Mouse (Mus musculus): ENCODE data around the gene Gpr37.

Gpr37 gene

GRCm38 (mm10) chr6:25690629-25691028 lies at the start of gene Gpr37:
Gene Gpr37, minus strand, starts transcription at chr6:25690729.
- DNase-seq (ENCODE audit: low read depth, low spot score) = no peak
- Histone ChIP-seq H3K27me3 (ENCODE audit: control insufficient read depth, insufficient read depth, low read length, poor library complexity, severe bottlenecking) (no peaks in the 10 kb centered on the region), H3K36me3 (ENCODE audit: control insufficient read depth, insufficient read depth, low read length, poor library complexity, severe bottlenecking) (no peaks in the 10 kb centered on the region)

GRCm38 (mm10) chr6:25736533-25736932 lies 46.0 kb upstream of the Gpr37 start:
- no peaks in the 10 kb centered on the region for H3K27me3 ChIP-seq (ENCODE audit: control insufficient read depth, insufficient read depth, low read length, poor library complexity, severe bottlenecking)
- DNase-seq (ENCODE audit: low read depth, low spot score) = no peak
- H3K36me3 ChIP-seq (ENCODE audit: control insufficient read depth, insufficient read depth, low read length, poor library complexity, severe bottlenecking) = no peaks in the 10 kb centered on the region

DNA sequence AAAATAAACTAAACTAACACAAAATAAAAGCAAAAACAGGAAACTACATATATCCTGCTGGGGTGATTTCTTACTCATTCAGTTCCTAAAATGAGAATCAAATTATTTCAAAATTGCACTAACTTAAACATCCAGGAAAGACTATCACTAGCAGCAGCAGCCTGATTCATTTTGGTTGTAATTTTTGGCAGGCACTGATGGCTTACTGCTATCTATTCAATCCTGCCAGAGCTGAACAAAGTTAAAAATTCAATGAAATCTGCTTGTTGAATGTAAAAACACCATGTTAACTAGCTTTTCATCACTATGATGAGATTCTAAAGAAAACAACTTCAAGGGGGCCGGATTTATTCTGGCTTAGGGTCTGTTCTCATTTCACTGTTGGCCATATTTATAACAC lies 36.0 kb upstream of the Gpr37 start:
- Histone ChIP-seq H3K27me3 (ENCODE audit: control insufficient read depth, insufficient read depth, low read length, poor library complexity, severe bottlenecking) (no peaks in the 10 kb centered on the region), H3K36me3 (ENCODE audit: control insufficient read depth, insufficient read depth, low read length, poor library complexity, severe bottlenecking) (no peaks in the 10 kb centered on the region)
- no peak for DNase-seq (ENCODE audit: low read depth, low spot score)

GRCm38 (mm10) chr6:25710601-25711000 lies 20.1 kb upstream of the Gpr37 start:
- DNase-seq (ENCODE audit: low read depth, low spot score) = no peak
- H3K36me3 ChIP-seq (ENCODE audit: control insufficient read depth, insufficient read depth, low read length, poor library complexity, severe bottlenecking) = no peaks in the 10 kb centered on the region
- no peaks in the 10 kb centered on the region for H3K27me3 ChIP-seq (ENCODE audit: control insufficient read depth, insufficient read depth, low read length, poor library complexity, severe bottlenecking)

- no peak for DNase-seq (ENCODE audit: low read depth, low spot score)
- no peaks in the 10 kb centered on the region for H3K36me3 ChIP-seq (ENCODE audit: control insufficient read depth, insufficient read depth, low read length, poor library complexity, severe bottlenecking)
- H3K27me3 ChIP-seq (ENCODE audit: control insufficient read depth, insufficient read depth, low read length, poor library complexity, severe bottlenecking) = no peaks in the 10 kb centered on the region
These were observed 18.8 kb upstream of the Gpr37 start for GRCm38 (mm10) chr6:25709250-25709895.

GRCm38 (mm10) chr6:25699956-25700355 lies 9.4 kb upstream of the Gpr37 start:
- H3K36me3 ChIP-seq (ENCODE audit: control insufficient read depth, insufficient read depth, low read length, poor library complexity, severe bottlenecking) = no peaks in the 10 kb centered on the region
- no peaks in the 10 kb centered on the region for H3K27me3 ChIP-seq (ENCODE audit: control insufficient read depth, insufficient read depth, low read length, poor library complexity, severe bottlenecking)
- no peak for DNase-seq (ENCODE audit: low read depth, low spot score)

GRCm38 (mm10) chr6:25690284-25690605 lies 284 bp downstream of the Gpr37 start:
- Histone ChIP-seq H3K36me3 (ENCODE audit: control insufficient read depth, insufficient read depth, low read length, poor library complexity, severe bottlenecking) (no peaks in the 10 kb centered on the region), H3K27me3 (ENCODE audit: control insufficient read depth, insufficient read depth, low read length, poor library complexity, severe bottlenecking) (no peaks in the 10 kb centered on the region)
- peak; percentile 0 for DNase-seq (ENCODE audit: low read depth, low spot score)

- H3K36me3 ChIP-seq (ENCODE audit: control insufficient read depth, insufficient read depth, low read length, poor library complexity, severe bottlenecking) = no peaks in the 10 kb centered on the region
- DNase-seq (ENCODE audit: low read depth, low spot score) = no peak
- H3K27me3 ChIP-seq (ENCODE audit: control insufficient read depth, insufficient read depth, low read length, poor library complexity, severe bottlenecking) = no peaks in the 10 kb centered on the region
These were observed 827 bp downstream of the Gpr37 start for GRCm38 (mm10) chr6:25689520-25690283.

- no peaks in the 10 kb centered on the region for H3K36me3 ChIP-seq (ENCODE audit: control insufficient read depth, insufficient read depth, low read length, poor library complexity, severe bottlenecking)
- no peaks in the 10 kb centered on the region for H3K27me3 ChIP-seq (ENCODE audit: control insufficient read depth, insufficient read depth, low read length, poor library complexity, severe bottlenecking)
- no peak for DNase-seq (ENCODE audit: low read depth, low spot score)
These were observed 1.5 kb downstream of the Gpr37 start for GRCm38 (mm10) chr6:25688927-25689519.

DNA sequence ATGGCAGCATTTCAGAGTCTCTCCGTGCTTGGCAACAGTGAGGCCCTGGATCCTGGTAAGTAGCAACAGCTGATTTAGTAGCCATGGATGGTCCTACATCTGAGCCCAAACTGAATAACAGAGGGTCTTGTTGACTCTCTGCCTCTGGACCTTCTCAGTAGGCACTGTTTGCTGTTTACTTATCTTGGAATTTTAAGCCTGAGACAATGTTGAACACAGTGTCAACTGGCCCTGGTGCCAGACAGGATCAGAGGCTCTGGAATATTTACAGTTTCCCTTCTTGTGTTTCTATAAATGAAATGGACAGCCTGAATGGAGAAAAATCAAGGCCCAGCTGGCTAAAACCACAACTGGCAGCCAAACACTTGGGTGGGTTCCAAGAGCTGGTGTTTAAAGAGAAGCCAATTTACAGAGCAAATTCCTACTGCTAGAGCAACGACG lies 3.7 kb downstream of the Gpr37 start:
- Histone ChIP-seq H3K36me3 (ENCODE audit: control insufficient read depth, insufficient read depth, low read length, poor library complexity, severe bottlenecking) (no peaks in the 10 kb centered on the region), H3K27me3 (ENCODE audit: control insufficient read depth, insufficient read depth, low read length, poor library complexity, severe bottlenecking) (no peaks in the 10 kb centered on the region)
- no peak for DNase-seq (ENCODE audit: low read depth, low spot score)

DNA sequence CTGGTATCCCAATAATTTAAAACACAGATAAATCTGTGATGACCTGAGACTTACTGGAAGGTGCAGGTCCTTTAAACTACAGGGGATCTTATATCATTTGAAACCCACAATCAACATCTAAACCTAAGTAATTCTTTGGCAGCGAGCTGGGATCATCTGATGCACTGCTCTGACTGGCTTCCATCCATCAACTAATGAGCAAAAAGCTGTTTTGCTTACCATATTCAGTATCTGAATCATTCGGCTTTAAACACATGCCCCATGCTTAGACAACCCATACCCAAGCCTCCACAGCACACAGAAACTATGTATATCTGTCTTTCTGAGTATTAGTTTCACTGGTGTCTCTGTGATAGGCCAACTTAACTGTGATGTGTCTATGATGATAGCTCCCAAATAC lies 6.1 kb downstream of the Gpr37 start:
- H3K36me3 ChIP-seq (ENCODE audit: control insufficient read depth, insufficient read depth, low read length, poor library complexity, severe bottlenecking) = no peaks in the 10 kb centered on the region
- DNase-seq (ENCODE audit: low read depth, low spot score) = no peak
- no peaks in the 10 kb centered on the region for H3K27me3 ChIP-seq (ENCODE audit: control insufficient read depth, insufficient read depth, low read length, poor library complexity, severe bottlenecking)

DNA sequence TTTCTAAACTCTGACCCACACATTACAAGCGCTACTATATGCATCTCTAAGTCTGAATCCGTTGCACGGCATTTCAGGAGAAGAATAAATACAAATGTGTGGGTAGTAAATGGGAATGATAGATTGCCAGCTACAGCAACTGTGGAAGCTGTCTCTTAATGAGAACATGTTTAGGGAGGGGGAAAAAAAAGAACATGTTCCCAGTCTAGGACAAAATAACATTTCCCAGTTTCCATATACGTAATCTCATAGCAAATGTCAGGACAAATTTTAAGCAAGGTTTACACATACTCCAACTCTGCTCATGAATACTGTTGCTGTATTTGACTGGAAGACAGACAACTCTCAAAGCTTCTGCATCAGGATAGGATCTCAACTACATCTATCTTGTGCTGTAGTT lies 15.4 kb downstream of the Gpr37 start:
- no peak for DNase-seq (ENCODE audit: low read depth, low spot score)
- H3K36me3 ChIP-seq (ENCODE audit: control insufficient read depth, insufficient read depth, low read length, poor library complexity, severe bottlenecking) = no peaks in the 10 kb centered on the region

GRCm38 (mm10) chr6:25673801-25674200 lies 16.7 kb downstream of the Gpr37 start:
- DNase-seq (ENCODE audit: low read depth, low spot score) = no peak
- no peaks in the 10 kb centered on the region for H3K36me3 ChIP-seq (ENCODE audit: control insufficient read depth, insufficient read depth, low read length, poor library complexity, severe bottlenecking)
- H3K27me3 ChIP-seq (ENCODE audit: control insufficient read depth, insufficient read depth, low read length, poor library complexity, severe bottlenecking) = no peaks in the 10 kb centered on the region

More for the DNA sequence above, 15.4 kb downstream of the Gpr37 start:
- H3K27me3 ChIP-seq (ENCODE audit: control insufficient read depth, insufficient read depth, low read length, poor library complexity, severe bottlenecking) = no peaks in the 10 kb centered on the region

- H3K36me3 ChIP-seq (ENCODE audit: control insufficient read depth, insufficient read depth, low read length, poor library complexity, severe bottlenecking) = no peaks in the 10 kb centered on the region
- H3K27me3 ChIP-seq (ENCODE audit: control insufficient read depth, insufficient read depth, low read length, poor library complexity, severe bottlenecking) = no peaks in the 10 kb centered on the region
- DNase-seq (ENCODE audit: low read depth, low spot score) = no peak
These were observed 20.4 kb downstream of the Gpr37 start for GRCm38 (mm10) chr6:25670150-25670549.

DNA sequence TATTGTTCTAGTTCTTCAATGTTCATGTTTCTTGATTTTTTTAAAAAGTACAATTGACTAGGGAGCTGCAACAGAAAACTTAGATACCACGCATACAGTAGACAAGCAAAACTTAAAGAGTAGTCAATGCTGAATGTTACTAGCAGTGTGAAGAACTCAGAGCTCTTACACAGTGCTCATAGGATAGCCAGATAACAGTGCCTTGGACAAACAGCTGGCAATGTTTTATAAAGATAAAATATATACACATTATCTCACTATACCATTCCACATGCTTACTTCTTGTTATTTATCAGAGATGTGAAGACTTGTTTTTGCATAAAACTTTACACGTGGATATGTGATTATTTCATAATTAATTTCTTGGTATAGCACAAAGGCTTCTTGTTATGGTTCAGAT lies 26.6 kb downstream of the Gpr37 start:
- no peak for DNase-seq (ENCODE audit: low read depth, low spot score)
- Histone ChIP-seq H3K36me3 (ENCODE audit: control insufficient read depth, insufficient read depth, low read length, poor library complexity, severe bottlenecking) (no peaks in the 10 kb centered on the region), H3K27me3 (ENCODE audit: control insufficient read depth, insufficient read depth, low read length, poor library complexity, severe bottlenecking) (no peaks in the 10 kb centered on the region)

All from splenic B cell, adult 2 months (primary cell).